Mouse (Mus musculus): ENCODE measurements around the gene Irf9. TPM values are rescaled to one million over a fixed set of nuclear protein-coding genes. Genes with fewer than 3 reads are reported as not detected.

Gene Irf9
- polyA plus RNA-seq, 1 experiment from 2014 or later, result 11.6 TPM

GRCm38 (mm10) chr14:55589271-55589670 is 14.1 kb upstream of the Irf9 start:
- Histone ChIP-seq H3K27me3 (replicated peaks; ENCODE audit: control insufficient read depth, insufficient read depth, low read length) (no peaks in the 10 kb centered on the region), H3K27ac (ENCODE audit: low read length) (no peak overlapping the region), H3K9ac (ENCODE audit: low read depth, low read length) (no peak overlapping the region), H3K4me1 (ENCODE audit: control insufficient read depth, insufficient read depth, low read length) (peaks cover 25% of the 10 kb centered on the region), H3K9me3 (ENCODE audit: control insufficient read depth, low read length) (no peaks in the 10 kb centered on the region), H3K36me3 (ENCODE audit: control insufficient read depth, insufficient read depth, low read length) (no peaks in the 10 kb centered on the region; the same call in 1 of the 2 replicates), H3K4me2 (ENCODE audit: low read depth, low read length) (no peak overlapping the region), H3K4me3 (ENCODE audit: low read length) (no peak overlapping the region)
- WGBS, result 92% methylated on average over 5 of the region's 5 CpGs
- no peak for ATAC-seq

GRCm38 (mm10) chr14:55589771-55590448 is 13.5 kb upstream of the Irf9 start:
- Histone ChIP-seq H3K9me3 (ENCODE audit: control insufficient read depth, low read length) (no peaks in the 10 kb centered on the region), H3K4me2 (ENCODE audit: low read depth, low read length) (peak overlapping the region; percentile 56), H3K4me1 (ENCODE audit: control insufficient read depth, insufficient read depth, low read length) (peaks cover 22% of the 10 kb centered on the region), H3K4me3 (ENCODE audit: low read length) (peak overlapping the region; percentile 84), H3K27me3 (replicated peaks; ENCODE audit: control insufficient read depth, insufficient read depth, low read length) (no peaks in the 10 kb centered on the region), H3K9ac (ENCODE audit: low read depth, low read length) (peak overlapping the region; percentile 79), H3K36me3 (ENCODE audit: control insufficient read depth, insufficient read depth, low read length) (peaks cover 3% of the 10 kb centered on the region), H3K27ac (ENCODE audit: low read length) (peak overlapping the region; percentile 79)
- ATAC-seq, result no peak
- WGBS, result 77% methylated on average over 11 of the region's 11 CpGs

- peak within 1 kb of the TSS; percentile 96 for H3K27ac ChIP-seq (ENCODE audit: low read length)
- WGBS, result 0% methylated on average over 22 of the region's 22 CpGs
- H3K9me3 ChIP-seq (ENCODE audit: control insufficient read depth, low read length), result no peaks in the 10 kb centered on the region
Measured at GRCm38 (mm10) chr14:55590748-55591330, 12.5 kb upstream of the Irf9 start, which contains the start of gene Psme2. Psme2 (minus strand) TSS chr14:55591113.

GRCm38 (mm10) chr14:55591331-55591891 is 12.0 kb upstream of the Irf9 start, which contains the start of gene Rnf31:
Rnf31 (plus strand) TSS chr14:55591708.
- Histone ChIP-seq H3K27me3 (replicated peaks; ENCODE audit: control insufficient read depth, insufficient read depth, low read length) (no peaks in the 10 kb centered on the region), H3K4me3 (ENCODE audit: low read length) (peak within 1 kb of the TSS; percentile 84), H3K4me2 (ENCODE audit: low read depth, low read length) (peak within 1 kb of the TSS; percentile 56), H3K36me3 (ENCODE audit: control insufficient read depth, insufficient read depth, low read length) (peaks cover 8% of the 10 kb centered on the region), H3K4me1 (ENCODE audit: control insufficient read depth, insufficient read depth, low read length) (peaks cover 19% of the 10 kb centered on the region), H3K27ac (ENCODE audit: low read length) (peak within 1 kb of the TSS; percentile 96), H3K9ac (ENCODE audit: low read depth, low read length) (peak within 1 kb of the TSS; percentile 88), H3K9me3 (ENCODE audit: control insufficient read depth, low read length) (no peaks in the 10 kb centered on the region)
- peak; percentile 90 for ATAC-seq
- WGBS, result under 1% methylated on average over 33 of the region's 33 CpGs

More at GRCm38 (mm10) chr14:55590748-55591330, 12.5 kb upstream of the Irf9 start, which contains the start of gene Psme2:
- H3K36me3 ChIP-seq (ENCODE audit: control insufficient read depth, insufficient read depth, low read length), result peaks cover 6% of the 10 kb centered on the region
- H3K4me2 ChIP-seq (ENCODE audit: low read depth, low read length), result peak within 1 kb of the TSS; percentile 56
- H3K9ac ChIP-seq (ENCODE audit: low read depth, low read length), result peak within 1 kb of the TSS; percentile 88
- H3K4me1 ChIP-seq (ENCODE audit: control insufficient read depth, insufficient read depth, low read length), result peaks cover 19% of the 10 kb centered on the region
- no peaks in the 10 kb centered on the region for H3K27me3 ChIP-seq (replicated peaks; ENCODE audit: control insufficient read depth, insufficient read depth, low read length)
- H3K4me3 ChIP-seq (ENCODE audit: low read length), result peak within 1 kb of the TSS; percentile 84
- ATAC-seq, result peak; percentile 96

GRCm38 (mm10) chr14:55592226-55592625 is 11.1 kb upstream of the Irf9 start:
- Histone ChIP-seq H3K27me3 (replicated peaks; ENCODE audit: control insufficient read depth, insufficient read depth, low read length) (no peaks in the 10 kb centered on the region), H3K9me3 (ENCODE audit: control insufficient read depth, low read length) (no peaks in the 10 kb centered on the region), H3K4me2 (ENCODE audit: low read depth, low read length) (peak overlapping the region; percentile 56), H3K27ac (ENCODE audit: low read length) (peak overlapping the region; percentile 78), H3K4me1 (ENCODE audit: control insufficient read depth, insufficient read depth, low read length) (peaks cover 19% of the 10 kb centered on the region), H3K9ac (ENCODE audit: low read depth, low read length) (peak overlapping the region; percentile 88), H3K36me3 (ENCODE audit: control insufficient read depth, insufficient read depth, low read length) (peaks cover 11% of the 10 kb centered on the region), H3K4me3 (ENCODE audit: low read length) (peak overlapping the region; percentile 84)
- no peak for ATAC-seq
- WGBS, result 4% methylated on average over 16 of the region's 16 CpGs

- Histone ChIP-seq H3K4me2 (ENCODE audit: low read depth, low read length) (no peak overlapping the region), H3K27me3 (replicated peaks; ENCODE audit: control insufficient read depth, insufficient read depth, low read length) (no peaks in the 10 kb centered on the region), H3K4me1 (ENCODE audit: control insufficient read depth, insufficient read depth, low read length) (peaks cover 12% of the 10 kb centered on the region), H3K9ac (ENCODE audit: low read depth, low read length) (no peak overlapping the region), H3K4me3 (ENCODE audit: low read length) (no peak overlapping the region), H3K36me3 (ENCODE audit: control insufficient read depth, insufficient read depth, low read length) (peaks cover 29% of the 10 kb centered on the region), H3K9me3 (ENCODE audit: control insufficient read depth, low read length) (no peaks in the 10 kb centered on the region), H3K27ac (ENCODE audit: low read length) (no peak overlapping the region)
- ATAC-seq, result no peak
- WGBS, result 81% methylated on average over 13 of the region's 13 CpGs
Measured at GRCm38 (mm10) chr14:55596036-55596690, 7.2 kb upstream of the Irf9 start.

- Histone ChIP-seq H3K9me3 (ENCODE audit: control insufficient read depth, low read length) (no peaks in the 10 kb centered on the region), H3K27me3 (replicated peaks; ENCODE audit: control insufficient read depth, insufficient read depth, low read length) (no peaks in the 10 kb centered on the region), H3K27ac (ENCODE audit: low read length) (no peak overlapping the region), H3K4me2 (ENCODE audit: low read depth, low read length) (no peak overlapping the region), H3K4me3 (ENCODE audit: low read length) (no peak overlapping the region), H3K4me1 (ENCODE audit: control insufficient read depth, insufficient read depth, low read length) (peaks cover 4% of the 10 kb centered on the region; the same call in 1 of the 2 replicates), H3K9ac (ENCODE audit: low read depth, low read length) (no peak overlapping the region), H3K36me3 (ENCODE audit: control insufficient read depth, insufficient read depth, low read length) (peaks cover 33% of the 10 kb centered on the region)
- no peak for ATAC-seq
- 94% methylated on average over 21 of the region's 21 CpGs for WGBS
Measured at GRCm38 (mm10) chr14:55598521-55599390, 4.6 kb upstream of the Irf9 start.

GRCm38 (mm10) chr14:55603633-55604576 is 534 bp downstream of the Irf9 start:
- ATAC-seq, result peak; percentile 95
- 13% methylated on average over 19 of the region's 19 CpGs for WGBS
- H3K36me3 ChIP-seq (ENCODE audit: control insufficient read depth, insufficient read depth, low read length), result peaks cover 27% of the 10 kb centered on the region

More at GRCm38 (mm10) chr14:55603633-55604576, 534 bp downstream of the Irf9 start:
- Histone ChIP-seq H3K4me1 (ENCODE audit: control insufficient read depth, insufficient read depth, low read length) (peaks cover 8% of the 10 kb centered on the region; the same call in 1 of the 2 replicates), H3K9ac (ENCODE audit: low read depth, low read length) (peak overlapping the region; percentile 70), H3K27me3 (replicated peaks; ENCODE audit: control insufficient read depth, insufficient read depth, low read length) (no peaks in the 10 kb centered on the region), H3K9me3 (ENCODE audit: control insufficient read depth, low read length) (no peaks in the 10 kb centered on the region), H3K4me3 (ENCODE audit: low read length) (peak overlapping the region; percentile 48), H3K4me2 (ENCODE audit: low read depth, low read length) (peak overlapping the region; percentile 64), H3K27ac (ENCODE audit: low read length) (peak overlapping the region; percentile 84)
